Mouse (Mus musculus) lung, embryonic 15.5 days (tissue): Measurements from ENCODE around the gene Serpind1. TPM values are rescaled to one million over a fixed set of nuclear protein-coding genes. Genes with fewer than 3 reads are reported as not detected.

ENCODE experiments used
- ATAC-seq: fragments of 200-750 bp; cut with Nextera tagmentation; 2 replicates; pipeline ENCODE4 v1.8.0; 2017; ENCODE audit warnings: moderate number of reproducible peaks, borderline replicate concordance; ENCODE audit not compliant: low FRiP score, low TSS enrichment; ENCODE audit errors: extremely low read depth
- H3K27ac ChIP-seq: fragments of 300-500 bp; sonication (generic); 2 replicates; pipeline ENCODE4 v1.5.1; 2015; ENCODE audit warnings: moderate library complexity, mild to moderate bottlenecking, inconsistent platforms
- H3K27me3 ChIP-seq: fragments of 300-500 bp; sonication (generic); 2 replicates; pipeline ENCODE4 v1.6.1; 2015; ENCODE audit warnings: inconsistent platforms
- H3K36me3 ChIP-seq: fragments of 300-500 bp; sonication (generic); 2 replicates; pipeline ENCODE4 v1.6.1; 2015; ENCODE audit warnings: inconsistent platforms
- H3K4me1 ChIP-seq: fragments of 300-500 bp; sonication (generic); 2 replicates; pipeline ENCODE4 v1.6.1; 2015; ENCODE audit warnings: inconsistent platforms
- H3K4me2 ChIP-seq: fragments of 300-500 bp; sonication (generic); 2 replicates; pipeline ENCODE4 v1.6.1; 2015; ENCODE audit warnings: inconsistent platforms, mild to moderate bottlenecking, moderate library complexity
- H3K4me3 ChIP-seq: fragments of 300-500 bp; sonication (generic); 2 replicates; pipeline ENCODE4 v1.5.1; 2015; ENCODE audit warnings: mild to moderate bottlenecking, inconsistent platforms
- H3K9ac ChIP-seq: fragments of 300-500 bp; sonication (generic); 2 replicates; pipeline ENCODE4 v1.6.1; 2015; ENCODE audit warnings: inconsistent platforms
- H3K9me3 ChIP-seq: fragments of 300-500 bp; sonication (generic); 2 replicates; pipeline ENCODE4 v1.6.1; 2016; ENCODE audit warnings: inconsistent platforms
- WGBS: fragments of 180-500 bp; shearing (Covaris S2); methylation state at CpG from one replicate; pipeline ENCODE4 v1.1.7; 2015; 5-methylcytosine and 5-hydroxymethylcytosine counted together
- polyA plus RNA-seq: library from polyadenylated mRNA; unstranded; fragments of >200 nt; fragmentation: Nextera tagmentation; extraction: Ambion mirVana; gene quantifications from 2 replicates; pipeline ENCODE4 v1.2.1, GENCODE M21; 2015

The Serpind1 gene
- polyA plus RNA-seq, 1 experiment from 2014 or later, result 0.30 TPM

DNA sequence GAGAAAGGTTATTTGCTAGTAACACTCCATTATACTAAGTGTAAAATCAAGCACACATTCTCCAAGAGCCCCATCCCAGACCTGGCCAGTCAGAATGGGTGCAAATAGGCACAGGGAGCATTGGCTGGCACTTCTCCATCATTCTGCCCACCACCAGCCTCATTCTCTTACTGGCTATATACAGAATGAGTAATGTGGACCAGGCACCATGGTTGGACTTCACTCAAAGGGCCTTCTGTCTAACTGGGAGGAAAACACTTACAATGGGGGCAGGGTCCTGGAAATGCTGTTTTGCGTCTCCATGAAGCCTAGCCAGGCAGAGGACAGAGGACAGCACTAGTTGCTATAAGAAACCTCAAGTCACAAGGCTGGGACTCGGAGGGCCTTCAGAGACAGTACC, 5.1 kb upstream of the Serpind1 start:
- Histone ChIP-seq H3K27ac (no peak overlapping the region), H3K9me3 (no peaks in the 10 kb centered on the region), H3K9ac (no peak overlapping the region), H3K4me3 (no peak overlapping the region), H3K4me1 (no peaks in the 10 kb centered on the region), H3K27me3 (no peaks in the 10 kb centered on the region), H3K36me3 (peaks cover 10% of the 10 kb centered on the region; the same call in 1 of the 2 replicates), H3K4me2 (no peak overlapping the region)
- WGBS, result 80% methylated on average over 2 of the region's 2 CpGs
- ATAC-seq, result no peak

GRCm38 (mm10) chr16:17329848-17330570, 1.2 kb upstream of the Serpind1 start:
- no peak overlapping the region for H3K9ac ChIP-seq
- H3K4me1 ChIP-seq, result no peaks in the 10 kb centered on the region
- WGBS, result 88% methylated on average over 1 of the region's 1 CpGs
- H3K9me3 ChIP-seq, result no peaks in the 10 kb centered on the region
- no peak overlapping the region for H3K4me3 ChIP-seq
- no peaks in the 10 kb centered on the region for H3K27me3 ChIP-seq
- 0 out of 2 replicates have a peak, but pooled peaks cover 1% of the 10 kb centered on the region for H3K36me3 ChIP-seq
- no peak for ATAC-seq
- no peak overlapping the region for H3K27ac ChIP-seq
- no peak overlapping the region for H3K4me2 ChIP-seq

GRCm38 (mm10) chr16:17331855-17332254, 684 bp downstream of the Serpind1 start:
- Histone ChIP-seq H3K27me3 (no peaks in the 10 kb centered on the region), H3K9me3 (no peaks in the 10 kb centered on the region), H3K36me3 (no peaks in the 10 kb centered on the region), H3K4me1 (no peaks in the 10 kb centered on the region), H3K4me3 (no peak overlapping the region), H3K4me2 (no peak overlapping the region), H3K9ac (no peak overlapping the region), H3K27ac (no peak overlapping the region)
- no peak for ATAC-seq
- WGBS, result 89% methylated on average over 5 of the region's 5 CpGs

DNA sequence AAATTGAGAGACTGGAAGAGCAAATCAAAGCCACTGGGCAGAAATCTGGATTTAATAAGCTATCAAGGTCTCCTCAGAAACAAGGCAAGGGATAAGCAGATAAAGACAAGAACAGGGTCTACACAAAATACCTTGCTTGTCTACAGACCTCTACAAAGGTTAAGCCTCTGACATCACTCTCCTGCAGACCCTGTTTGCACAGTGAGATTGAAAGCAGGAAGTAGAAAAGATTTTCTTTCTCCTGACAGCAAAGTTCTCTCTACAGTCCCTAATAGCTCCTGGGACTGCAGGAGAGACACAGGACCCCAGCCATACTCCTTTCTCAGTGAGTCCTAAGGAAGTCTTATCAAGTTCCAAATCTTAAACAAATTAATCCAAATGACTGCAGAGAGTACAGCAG, 3.4 kb downstream of the Serpind1 start:
- Histone ChIP-seq H3K9me3 (no peaks in the 10 kb centered on the region), H3K27me3 (no peaks in the 10 kb centered on the region), H3K4me3 (no peak overlapping the region), H3K27ac (no peak overlapping the region), H3K4me2 (no peak overlapping the region), H3K4me1 (no peaks in the 10 kb centered on the region), H3K36me3 (no peaks in the 10 kb centered on the region), H3K9ac (no peak overlapping the region)
- ATAC-seq, result no peak

DNA sequence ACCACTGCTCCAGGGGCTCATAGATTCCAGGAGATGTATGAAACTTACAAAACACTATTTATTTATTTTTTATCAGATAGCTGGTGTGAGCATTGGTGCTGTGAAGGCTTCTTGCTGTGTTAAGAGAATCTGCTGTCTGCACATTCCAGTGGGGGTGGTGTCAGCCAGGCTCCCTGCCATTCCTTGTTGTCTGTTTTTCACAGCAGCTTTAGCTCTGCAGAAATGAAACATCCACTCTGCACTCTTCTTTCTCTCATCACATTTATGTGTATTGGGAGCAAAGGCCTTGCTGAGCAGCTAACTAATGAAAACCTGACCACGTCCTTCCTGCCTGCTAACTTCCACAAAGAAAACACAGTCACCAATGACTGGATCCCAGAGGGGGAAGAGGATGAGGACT, 4.9 kb downstream of the Serpind1 start:
- H3K4me3 ChIP-seq, result no peak overlapping the region
- H3K27ac ChIP-seq, result no peak overlapping the region
- no peaks in the 10 kb centered on the region for H3K4me1 ChIP-seq
- no peak for ATAC-seq
- no peak overlapping the region for H3K9ac ChIP-seq
- H3K9me3 ChIP-seq, result no peaks in the 10 kb centered on the region
- H3K36me3 ChIP-seq, result no peaks in the 10 kb centered on the region
- no peaks in the 10 kb centered on the region for H3K27me3 ChIP-seq
- WGBS, result 53% methylated on average over 1 of the region's 1 CpGs
- H3K4me2 ChIP-seq, result no peak overlapping the region

DNA sequence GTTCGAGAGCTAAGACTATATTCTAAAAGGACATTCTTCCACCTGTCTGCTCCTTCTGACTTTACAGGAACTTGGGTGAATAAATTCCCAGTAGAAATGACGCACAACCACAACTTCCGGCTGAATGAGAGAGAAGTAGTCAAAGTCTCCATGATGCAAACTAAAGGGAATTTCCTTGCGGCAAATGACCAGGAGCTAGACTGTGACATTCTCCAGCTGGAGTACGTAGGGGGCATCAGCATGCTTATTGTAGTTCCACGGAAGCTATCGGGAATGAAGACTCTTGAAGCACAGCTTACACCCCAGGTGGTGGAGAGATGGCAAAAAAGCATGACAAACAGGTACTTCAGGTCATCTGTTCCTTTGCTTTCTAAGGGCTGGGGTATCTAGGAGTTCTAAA, 8.5 kb downstream of the Serpind1 start:
- Histone ChIP-seq H3K27ac (no peak overlapping the region), H3K4me2 (no peak overlapping the region), H3K9ac (no peak overlapping the region), H3K27me3 (no peaks in the 10 kb centered on the region), H3K4me1 (no peaks in the 10 kb centered on the region), H3K4me3 (no peak overlapping the region), H3K9me3 (no peaks in the 10 kb centered on the region), H3K36me3 (no peaks in the 10 kb centered on the region)
- ATAC-seq, result no peak
- WGBS, result 89% methylated on average over 7 of the region's 7 CpGs

- no peak for ATAC-seq
- H3K27ac ChIP-seq, result no peak overlapping the region
- 85% methylated on average over 2 of the region's 2 CpGs for WGBS
- no peak overlapping the region for H3K4me3 ChIP-seq
- no peak overlapping the region for H3K4me2 ChIP-seq
- H3K9me3 ChIP-seq, result no peaks in the 10 kb centered on the region
- no peak overlapping the region for H3K9ac ChIP-seq
- H3K27me3 ChIP-seq, result no peaks in the 10 kb centered on the region
- H3K4me1 ChIP-seq, result no peaks in the 10 kb centered on the region
- H3K36me3 ChIP-seq, result no peaks in the 10 kb centered on the region
These were observed 9.5 kb downstream of the Serpind1 start for GRCm38 (mm10) chr16:17340705-17341104.

DNA sequence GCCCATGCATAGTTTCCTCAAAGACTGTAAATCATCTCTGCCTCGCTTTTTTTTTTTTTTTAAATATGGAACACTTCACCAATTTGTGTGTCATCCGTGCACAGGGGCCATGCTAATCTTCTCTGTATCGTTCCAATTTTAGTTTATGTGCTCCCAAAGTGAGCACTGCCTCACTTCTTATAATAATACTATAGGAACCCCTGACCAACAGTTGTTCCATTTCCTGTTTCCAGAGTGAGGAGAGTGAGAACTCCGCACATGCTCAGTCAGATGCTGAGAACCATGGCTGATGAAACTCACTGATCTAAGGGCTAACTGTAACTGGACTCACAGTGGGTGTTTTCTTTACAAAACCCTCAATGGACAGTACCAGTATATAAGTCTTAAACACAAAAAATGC, 10.7 kb downstream of the Serpind1 start:
- ATAC-seq, result no peak
- Histone ChIP-seq H3K9me3 (no peaks in the 10 kb centered on the region), H3K4me2 (no peak overlapping the region), H3K9ac (no peak overlapping the region), H3K4me3 (no peak overlapping the region), H3K27me3 (no peaks in the 10 kb centered on the region), H3K4me1 (no peaks in the 10 kb centered on the region), H3K36me3 (no peaks in the 10 kb centered on the region), H3K27ac (no peak overlapping the region)
- WGBS, result 79% methylated on average over 4 of the region's 4 CpGs

GRCm38 (mm10) chr16:17345141-17345812, 14.1 kb downstream of the Serpind1 start:
- no peaks in the 10 kb centered on the region for H3K9me3 ChIP-seq
- no peak for ATAC-seq
- no peak overlapping the region for H3K9ac ChIP-seq
- no peak overlapping the region for H3K27ac ChIP-seq
- H3K27me3 ChIP-seq, result no peaks in the 10 kb centered on the region
- no peaks in the 10 kb centered on the region for H3K4me1 ChIP-seq
- no peak overlapping the region for H3K4me2 ChIP-seq
- no peak overlapping the region for H3K4me3 ChIP-seq
- 51% methylated on average over 8 of the region's 8 CpGs for WGBS
- peaks cover 2% of the 10 kb centered on the region; the same call in 1 of the 2 replicates for H3K36me3 ChIP-seq

- Histone ChIP-seq H3K4me3 (no peak overlapping the region), H3K9me3 (no peaks in the 10 kb centered on the region), H3K9ac (no peak overlapping the region), H3K4me2 (no peak overlapping the region), H3K4me1 (no peaks in the 10 kb centered on the region), H3K36me3 (peaks cover 7% of the 10 kb centered on the region; the same call in 1 of the 2 replicates), H3K27ac (no peak overlapping the region), H3K27me3 (no peaks in the 10 kb centered on the region)
- 79% methylated on average over 2 of the region's 2 CpGs for WGBS
- no peak for ATAC-seq
These were observed 14.6 kb downstream of the Serpind1 start for GRCm38 (mm10) chr16:17345813-17346155.

DNA sequence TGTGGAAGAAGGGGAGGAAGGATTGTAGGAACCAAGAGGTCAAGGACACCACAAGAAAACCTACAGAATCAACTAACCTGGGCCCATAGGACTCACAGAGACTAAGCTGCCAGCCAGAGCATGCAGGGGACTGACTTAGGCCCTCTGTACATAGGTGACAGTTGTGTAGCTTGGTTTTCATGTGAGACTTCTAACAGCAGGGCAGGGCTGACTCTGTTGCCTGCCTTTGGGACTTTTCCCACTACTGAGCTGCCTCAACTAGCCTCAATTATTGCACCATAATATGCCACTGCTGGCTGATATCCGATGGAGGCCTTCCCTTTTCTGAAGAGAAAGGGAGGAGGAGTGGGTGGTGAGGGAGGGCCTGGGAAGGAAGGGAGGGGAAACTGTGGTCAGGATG, 15.6 kb downstream of the Serpind1 start:
- no peaks in the 10 kb centered on the region for H3K9me3 ChIP-seq
- H3K4me3 ChIP-seq, result no peak overlapping the region
- no peak for ATAC-seq
- peaks cover 8% of the 10 kb centered on the region; the same call in 1 of the 2 replicates for H3K36me3 ChIP-seq
- H3K27ac ChIP-seq, result no peak overlapping the region
- 82% methylated on average over 1 of the region's 1 CpGs for WGBS
- no peak overlapping the region for H3K9ac ChIP-seq
- no peak overlapping the region for H3K4me2 ChIP-seq
- no peaks in the 10 kb centered on the region for H3K4me1 ChIP-seq
- H3K27me3 ChIP-seq, result no peaks in the 10 kb centered on the region

GRCm38 (mm10) chr16:17356031-17356430, 24.9 kb downstream of the Serpind1 start:
- H3K27ac ChIP-seq, result no peak overlapping the region
- H3K9me3 ChIP-seq, result no peaks in the 10 kb centered on the region
- ATAC-seq, result no peak
- no peak overlapping the region for H3K9ac ChIP-seq
- no peak overlapping the region for H3K4me2 ChIP-seq
- no peak overlapping the region for H3K4me3 ChIP-seq
- 89% methylated on average over 6 of the region's 6 CpGs for WGBS
- peaks cover 25% of the 10 kb centered on the region for H3K36me3 ChIP-seq
- H3K27me3 ChIP-seq, result no peaks in the 10 kb centered on the region
- H3K4me1 ChIP-seq, result no peaks in the 10 kb centered on the region
